Mouse (Mus musculus): ENCODE data around the gene Sqstm1.

Sqstm1 gene

GRCm38 (mm10) chr11:50224671-50225530, 14.3 kb upstream of the Sqstm1 start:
- Histone ChIP-seq H3K27me3 (ENCODE audit: control insufficient read depth, insufficient read depth, low read length, poor library complexity, severe bottlenecking) (no peaks in the 10 kb centered on the region), H3K36me3 (ENCODE audit: control insufficient read depth, insufficient read depth, low read length, poor library complexity, severe bottlenecking) (no peaks in the 10 kb centered on the region)
- peak; percentile 59 for DNase-seq (ENCODE audit: low read depth, low spot score)

- Histone ChIP-seq H3K27me3 (ENCODE audit: control insufficient read depth, insufficient read depth, low read length, poor library complexity, severe bottlenecking) (no peaks in the 10 kb centered on the region), H3K36me3 (ENCODE audit: control insufficient read depth, insufficient read depth, low read length, poor library complexity, severe bottlenecking) (no peaks in the 10 kb centered on the region)
- DNase-seq (ENCODE audit: low read depth, low spot score), result no peak
These were observed 13.4 kb upstream of the Sqstm1 start for GRCm38 (mm10) chr11:50223783-50224662.

GRCm38 (mm10) chr11:50222559-50223276, 12.1 kb upstream of the Sqstm1 start:
- no peaks in the 10 kb centered on the region for H3K36me3 ChIP-seq (ENCODE audit: control insufficient read depth, insufficient read depth, low read length, poor library complexity, severe bottlenecking)
- H3K27me3 ChIP-seq (ENCODE audit: control insufficient read depth, insufficient read depth, low read length, poor library complexity, severe bottlenecking), result no peaks in the 10 kb centered on the region
- no peak for DNase-seq (ENCODE audit: low read depth, low spot score)

GRCm38 (mm10) chr11:50219833-50220232, 9.2 kb upstream of the Sqstm1 start:
- no peaks in the 10 kb centered on the region for H3K27me3 ChIP-seq (ENCODE audit: control insufficient read depth, insufficient read depth, low read length, poor library complexity, severe bottlenecking)
- H3K36me3 ChIP-seq (ENCODE audit: control insufficient read depth, insufficient read depth, low read length, poor library complexity, severe bottlenecking), result no peaks in the 10 kb centered on the region
- no peak for DNase-seq (ENCODE audit: low read depth, low spot score)

GRCm38 (mm10) chr11:50217811-50218210, 7.2 kb upstream of the Sqstm1 start:
- no peaks in the 10 kb centered on the region for H3K27me3 ChIP-seq (ENCODE audit: control insufficient read depth, insufficient read depth, low read length, poor library complexity, severe bottlenecking)
- no peaks in the 10 kb centered on the region for H3K36me3 ChIP-seq (ENCODE audit: control insufficient read depth, insufficient read depth, low read length, poor library complexity, severe bottlenecking)
- DNase-seq (ENCODE audit: low read depth, low spot score), result no peak

- DNase-seq (ENCODE audit: low read depth, low spot score), result no peak
- Histone ChIP-seq H3K36me3 (ENCODE audit: control insufficient read depth, insufficient read depth, low read length, poor library complexity, severe bottlenecking) (no peaks in the 10 kb centered on the region), H3K27me3 (ENCODE audit: control insufficient read depth, insufficient read depth, low read length, poor library complexity, severe bottlenecking) (no peaks in the 10 kb centered on the region)
These were observed 6.2 kb upstream of the Sqstm1 start for GRCm38 (mm10) chr11:50216724-50217366.

GRCm38 (mm10) chr11:50215633-50216032, 5.0 kb upstream of the Sqstm1 start:
- no peaks in the 10 kb centered on the region for H3K36me3 ChIP-seq (ENCODE audit: control insufficient read depth, insufficient read depth, low read length, poor library complexity, severe bottlenecking)
- DNase-seq (ENCODE audit: low read depth, low spot score), result no peak

GRCm38 (mm10) chr11:50214631-50215030, 4.0 kb upstream of the Sqstm1 start:
- Histone ChIP-seq H3K27me3 (ENCODE audit: control insufficient read depth, insufficient read depth, low read length, poor library complexity, severe bottlenecking) (no peaks in the 10 kb centered on the region), H3K36me3 (ENCODE audit: control insufficient read depth, insufficient read depth, low read length, poor library complexity, severe bottlenecking) (no peaks in the 10 kb centered on the region)
- DNase-seq (ENCODE audit: low read depth, low spot score), result no peak

More at GRCm38 (mm10) chr11:50215633-50216032, 5.0 kb upstream of the Sqstm1 start:
- no peaks in the 10 kb centered on the region for H3K27me3 ChIP-seq (ENCODE audit: control insufficient read depth, insufficient read depth, low read length, poor library complexity, severe bottlenecking)

- Histone ChIP-seq H3K27me3 (ENCODE audit: control insufficient read depth, insufficient read depth, low read length, poor library complexity, severe bottlenecking) (no peaks in the 10 kb centered on the region), H3K36me3 (ENCODE audit: control insufficient read depth, insufficient read depth, low read length, poor library complexity, severe bottlenecking) (no peaks in the 10 kb centered on the region)
- DNase-seq (ENCODE audit: low read depth, low spot score), result peak; percentile 64
These were observed 2.5 kb upstream of the Sqstm1 start for GRCm38 (mm10) chr11:50212848-50213758.

- no peak for DNase-seq (ENCODE audit: low read depth, low spot score)
- Histone ChIP-seq H3K36me3 (ENCODE audit: control insufficient read depth, insufficient read depth, low read length, poor library complexity, severe bottlenecking) (no peaks in the 10 kb centered on the region), H3K27me3 (ENCODE audit: control insufficient read depth, insufficient read depth, low read length, poor library complexity, severe bottlenecking) (no peaks in the 10 kb centered on the region)
These were observed 1.6 kb upstream of the Sqstm1 start for GRCm38 (mm10) chr11:50212060-50212739.

GRCm38 (mm10) chr11:50211322-50212059, 864 bp upstream of the Sqstm1 start:
- Histone ChIP-seq H3K36me3 (ENCODE audit: control insufficient read depth, insufficient read depth, low read length, poor library complexity, severe bottlenecking) (no peaks in the 10 kb centered on the region), H3K27me3 (ENCODE audit: control insufficient read depth, insufficient read depth, low read length, poor library complexity, severe bottlenecking) (no peaks in the 10 kb centered on the region)
- no peak for DNase-seq (ENCODE audit: low read depth, low spot score)

- Histone ChIP-seq H3K27me3 (ENCODE audit: control insufficient read depth, insufficient read depth, low read length, poor library complexity, severe bottlenecking) (no peaks in the 10 kb centered on the region), H3K36me3 (ENCODE audit: control insufficient read depth, insufficient read depth, low read length, poor library complexity, severe bottlenecking) (peaks cover 10% of the 10 kb centered on the region)
- DNase-seq (ENCODE audit: low read depth, low spot score), result peak; percentile 92
These were observed 524 bp downstream of the Sqstm1 start for GRCm38 (mm10) chr11:50210101-50210504.
